Mouse (Mus musculus) heart, postnatal 25 days (tissue): ENCODE measurements around the gene Rfx1. TPM values are rescaled to one million over a fixed set of nuclear protein-coding genes. Genes with fewer than 3 reads are reported as not detected.

Experiments
- DNase-seq: peaks from one replicate; pipeline ENCODE4 v3.0.0; 2022; ENCODE audit warnings: low spot score
- intact Hi-C: fragments of 180-260 bp; cut with DNase I; formaldehyde crosslinking; loops from one replicate; pipeline ENCODE4 v1.15.1; 2025
- total RNA-seq, 2 experiments: library from RNA; stranded (reverse); gene quantifications; 2 replicates each; pipeline ENCODE4 v1.2.3; 2021

Gene Rfx1
- total RNA-seq, 2 experiments from 2014 or later, result 8.5 to 9.7 TPM

- DNase-seq, result no peak
- intact Hi-C loops, result no loop called here
Measured at GRCm38 (mm10) chr8:84083829-84084241, 17.2 kb downstream of the Rfx1 start.

GRCm38 (mm10) chr8:84084341-84085115, 17.9 kb downstream of the Rfx1 start:
- intact Hi-C loops, result no loop called here
- DNase-seq, result no peak

GRCm38 (mm10) chr8:84087156-84087555, 20.5 kb downstream of the Rfx1 start:
- DNase-seq, result no peak
- intact Hi-C loops, result no loop called here

GRCm38 (mm10) chr8:84087821-84088220, 21.2 kb downstream of the Rfx1 start:
- no peak for DNase-seq
- intact Hi-C loops, result no loop called here

- intact Hi-C loops, result no loop called here
- no peak for DNase-seq
Measured at GRCm38 (mm10) chr8:84089277-84089676, 22.6 kb downstream of the Rfx1 start.

GRCm38 (mm10) chr8:84090585-84090984, 24.0 kb downstream of the Rfx1 start:
- DNase-seq, result no peak
- intact Hi-C loops, result no loop called here

GRCm38 (mm10) chr8:84096061-84096460, 29.4 kb downstream of the Rfx1 start:
- DNase-seq, result no peak
- intact Hi-C loops, result no loop called here

GRCm38 (mm10) chr8:84098376-84098775, 31.7 kb downstream of the Rfx1 start:
- DNase-seq, result no peak
- intact Hi-C loops, result no loop called here

GRCm38 (mm10) chr8:84101476-84102270, 35.0 kb downstream of the Rfx1 start:
- no peak for DNase-seq
- intact Hi-C loops, result loop anchor here (2.0 to 5.0 kb wide), 2 partner anchors 31 to 59 kb away; partner anchors contain the start of genes Il27ra and Rln3

GRCm38 (mm10) chr8:84103601-84104000, 37.0 kb downstream of the Rfx1 start:
- intact Hi-C loops, result loop anchor here (2.0 to 5.0 kb wide), 2 partner anchors 33 to 61 kb away; partner anchors contain the start of genes Il27ra and Rln3
- DNase-seq, result no peak

- intact Hi-C loops, result loop anchor here (2.0 to 5.0 kb wide), 2 partner anchors 43 to 62 kb away; partner anchors contain the start of genes Cc2d1a, Il27ra and Rln3
- no peak for DNase-seq
Measured at GRCm38 (mm10) chr8:84104221-84104620, 37.6 kb downstream of the Rfx1 start.

GRCm38 (mm10) chr8:84104697-84105609, 38.3 kb downstream of the Rfx1 start, which contains the start of gene Dcaf15:
Gene Dcaf15 (minus strand): TSS chr8:84104768.
- DNase-seq, result peak; percentile 96
- intact Hi-C loops, result loop anchor here (2.0 to 5.0 kb wide), 2 partner anchors 42 to 63 kb away; partner anchors contain the start of genes Cc2d1a, Il27ra and Rln3

GRCm38 (mm10) chr8:84105676-84106075, 39.0 kb downstream of the Rfx1 start:
- no peak for DNase-seq
- intact Hi-C loops, result loop anchor here (2.0 kb wide), 1 partner anchor 41 kb away; the partner anchor contains the start of gene Cc2d1a

GRCm38 (mm10) chr8:84106216-84107040, 39.8 kb downstream of the Rfx1 start:
- intact Hi-C loops, result no loop called here
- DNase-seq, result no peak

GRCm38 (mm10) chr8:84115646-84116045, 49.0 kb downstream of the Rfx1 start:
- no peak for DNase-seq
- intact Hi-C loops, result no loop called here

- intact Hi-C loops, result no loop called here
- no peak for DNase-seq
Measured at GRCm38 (mm10) chr8:84122151-84122550, 55.5 kb downstream of the Rfx1 start.

- DNase-seq, result no peak
Measured at GRCm38 (mm10) chr8:84125656-84126055, 59.0 kb downstream of the Rfx1 start, which contains the start of gene Podnl1. Gene Podnl1 (plus strand): TSS chr8:84125989.

GRCm38 (mm10) chr8:84126742-84127141, 60.1 kb downstream of the Rfx1 start:
- intact Hi-C loops, result no loop called here
- no peak for DNase-seq

More at GRCm38 (mm10) chr8:84125656-84126055, 59.0 kb downstream of the Rfx1 start, which contains the start of gene Podnl1:
- intact Hi-C loops, result no loop called here
